14 mouse cellular contexts compared by ENCODE assay signal in the genomic region with DNA sequence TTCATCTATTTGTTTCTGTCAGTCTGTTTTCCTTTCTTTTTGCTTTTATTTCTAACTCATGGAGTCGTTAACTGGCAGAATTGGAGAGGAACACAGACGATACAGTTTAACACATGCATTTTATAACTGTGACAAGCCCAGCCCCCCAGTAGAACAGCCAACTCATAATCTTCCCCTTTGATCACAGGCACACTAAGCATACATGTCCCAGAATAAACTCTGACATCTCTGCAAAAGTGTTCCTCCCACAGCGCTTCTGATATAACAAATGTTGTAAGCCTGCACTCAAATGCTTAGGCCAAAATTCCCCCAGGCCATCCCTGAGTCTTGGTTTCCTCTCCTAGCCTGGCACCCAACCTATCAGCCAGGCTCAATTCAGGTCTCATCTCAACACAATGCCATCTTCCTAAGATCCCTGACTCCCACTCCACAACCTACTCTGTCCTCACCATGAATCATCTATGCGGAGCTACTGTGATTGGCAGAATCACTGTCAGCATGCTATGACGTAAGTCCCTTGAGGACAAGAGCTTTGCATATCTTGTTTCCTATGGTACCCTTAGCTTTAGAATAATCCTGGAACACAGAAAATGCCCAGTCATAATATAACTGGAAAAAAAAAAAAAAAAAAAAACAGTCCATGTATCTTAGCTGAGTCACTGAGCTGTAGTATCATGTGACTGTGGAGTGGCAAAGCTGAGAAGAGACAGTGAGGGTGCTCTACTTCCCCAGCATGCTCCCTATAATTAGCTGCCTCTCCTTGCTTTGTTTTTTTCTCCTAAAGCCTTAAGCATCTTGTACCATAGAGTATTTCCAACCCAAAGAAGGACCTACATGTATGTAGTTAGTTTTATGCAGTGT.
DNase-seq lines count a peak whose midpoint lies in the region; ATAC-seq and TF ChIP-seq lines count a peak whose summit lies in the region.
"Had no signal": no experiment of that assay in that cellular context is flagged by ENCODE, and none has a peak within 500 bp of the region (broad histone marks: within the 10 kb centered on the region; RNA-seq: fewer than 3 reads in every experiment).

No protein-coding gene starts in this region.

- no peak for TF ChIP-seq POLR2A in cortical plate, adult 2 months (IDR thresholded peaks at IDR 0.05; ENCODE audit: extremely low read depth, insufficient read depth, low read length)

- H3K27ac ChIP-seq in cortical plate, adult 2 months (ENCODE audit: insufficient read depth, low read length): peak overlapping the region; percentile 60
- H3K27ac ChIP-seq: liver, embryonic 14.5 days; midbrain, embryonic 10.5 days; neural tube, embryonic 12.5 days had no signal

- H3K4me3 ChIP-seq in cortical plate, adult 2 months (ENCODE audit: insufficient read depth, low read length): no peak overlapping the region
- H3K4me3 ChIP-seq: midbrain, embryonic 10.5 days; neural tube, embryonic 12.5 days had no signal

- no peak for TF ChIP-seq CTCF in cortical plate, adult 2 months (IDR thresholded peaks at IDR 0.05; ENCODE audit: extremely low read depth, insufficient read depth, low read length)

- peak; percentile 22 to 57 for DNase-seq in layer of hippocampus, adult 18-20 months (ENCODE audit: low spot score in 2 of 2)
- DNase-seq in layer of hippocampus, postnatal 25 days (ENCODE audit: extremely low spot score in 1 of 2, low spot score in 1 of 2): no peak
- peak; percentile 17 for DNase-seq in right cerebral cortex, postnatal 25 days
- DNase-seq in right cerebral cortex, postnatal 14 days: no peak
- DNase-seq in cerebellum, adult 9-10 months: no peak
- no peak for DNase-seq in gastrocnemius, postnatal 4 days (ENCODE audit: low spot score in 2 of 2)
- DNase-seq: adrenal gland, postnatal 25 days; cerebellum, adult 11-12 months; kidney, postnatal 25 days had no signal

- peak; percentile 31; the same call in 1 of the 2 replicates for ATAC-seq in neutrophil, adult 5-6 weeks (ENCODE audit: extremely low read depth, insufficient number of reproducible peaks, low FRiP score, poor library complexity, severe bottlenecking)

- H3K4me1 ChIP-seq in cortical plate, adult 2 months (ENCODE audit: control insufficient read depth, insufficient read depth, low read length): peaks cover 6% of the 10 kb centered on the region
- H3K4me1 ChIP-seq: neural tube, embryonic 12.5 days had no signal

Comparison
In these comparisons a context has a peak if more than half of its experiments do, and no peak if none do; other contexts are left out.
1. DNase-seq: peak in layer of hippocampus, adult 18-20 months (2 of 2) and right cerebral cortex, postnatal 25 days (single experiment); none in layer of hippocampus, postnatal 25 days (0 of 2), right cerebral cortex, postnatal 14 days (single experiment), cerebellum, adult 9-10 months (single experiment) and gastrocnemius, postnatal 4 days (0 of 2).